Mouse (Mus musculus) spleen, adult 2 months (tissue): ENCODE data around the gene Tmem59.

Source experiments
- CTCF ChIP-seq: fragments of 200-500 bp; IDR thresholded peaks from 2 replicates; pipeline ENCODE4 v1.5.1; 2011; ENCODE audit warnings: mild to moderate bottlenecking, inconsistent platforms; ENCODE audit not compliant: insufficient read depth, insufficient read length, insufficient replicate concordance; ENCODE audit errors: extremely low read depth
- POLR2A ChIP-seq: fragments of 200-500 bp; IDR thresholded peaks from 2 replicates; pipeline ENCODE4 v1.6.1; 2011; ENCODE audit warnings: low read depth, low read length, inconsistent platforms

DNA sequence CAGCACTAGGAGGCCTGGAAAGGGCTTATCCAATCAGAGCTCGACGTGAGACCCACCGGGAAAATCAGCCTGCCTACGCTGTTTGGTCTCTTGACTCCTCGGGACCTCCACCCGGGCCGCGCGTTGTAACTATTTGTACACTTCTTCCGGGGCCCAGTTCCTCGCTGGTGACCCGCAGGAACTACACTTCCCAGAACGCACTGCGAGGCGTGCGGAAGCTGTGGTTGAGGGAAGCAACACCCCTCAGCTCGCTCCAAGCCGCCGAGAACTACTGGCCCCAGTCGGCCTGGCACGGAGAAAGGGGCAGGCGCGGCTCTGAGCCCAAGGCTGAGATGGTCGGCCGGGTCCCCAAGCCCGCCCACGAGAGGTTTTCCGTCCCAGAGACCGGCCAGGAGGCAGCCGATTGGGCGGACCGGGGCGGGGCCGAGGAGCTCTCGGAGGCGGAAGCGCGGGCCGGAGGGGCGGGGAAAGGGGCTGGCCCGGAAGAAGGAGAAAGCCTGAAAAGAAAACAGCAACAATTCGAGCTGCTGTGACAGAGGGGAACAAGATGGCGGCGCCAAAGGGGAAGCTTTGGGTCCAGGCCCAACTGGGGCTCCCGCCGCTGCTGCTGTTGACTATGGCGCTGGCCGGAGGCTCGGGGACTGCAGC is at the start of gene Tmem59:
- TF ChIP-seq POLR2A (peak; percentile 64), CTCF (no peak)
